Mouse (Mus musculus): ENCODE results near the gene Fbln1. TPM values are rescaled to one million over a fixed set of nuclear protein-coding genes. Genes with fewer than 3 reads are reported as not detected.

The Fbln1 gene
- polyA plus RNA-seq, 1 experiment from 2014 or later: 115 TPM

DNA sequence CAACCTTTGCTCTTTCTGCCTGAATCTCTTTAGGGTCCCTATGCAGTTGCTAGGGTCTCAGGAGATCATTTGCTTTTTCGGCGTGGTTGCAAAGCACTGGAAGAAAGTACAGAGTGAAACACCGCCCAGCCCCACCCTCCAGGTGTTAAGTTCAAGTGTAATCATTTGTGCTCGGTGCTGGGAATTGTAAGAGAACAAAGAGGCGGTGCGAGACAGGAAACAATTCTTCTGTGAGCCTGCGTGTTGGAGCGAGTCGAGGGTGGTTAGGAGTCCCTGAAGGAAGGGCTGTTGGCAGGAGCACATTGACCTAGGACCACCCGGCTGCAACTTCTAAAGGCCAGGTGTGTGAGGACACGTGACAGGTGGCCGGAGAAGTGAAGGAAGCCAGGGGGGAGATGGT lies 4.9 kb downstream of the Fbln1 start:
- DNase-seq (ENCODE audit: low spot score): no peak
- Histone ChIP-seq H3K27ac (ENCODE audit: low read depth, low read length) (no peak overlapping the region), H3K9ac (ENCODE audit: low read length) (no peak overlapping the region), H3K27me3 (ENCODE audit: control insufficient read depth, insufficient read depth, low read length) (no peaks in the 10 kb centered on the region), H3K4me1 (ENCODE audit: control insufficient read depth, insufficient read depth, low read length) (peaks cover 15% of the 10 kb centered on the region), H3K9me3 (ENCODE audit: control insufficient read depth, low read length) (no peaks in the 10 kb centered on the region), H3K4me2 (ENCODE audit: low read depth) (no peak overlapping the region), H3K36me3 (ENCODE audit: control insufficient read depth, insufficient read depth, low read length) (peaks cover 6% of the 10 kb centered on the region; the same call in 1 of the 2 replicates), H3K4me3 (ENCODE audit: low read depth, low read length) (no peak overlapping the region)
- 93% methylated on average over 12 of the region's 12 CpGs for WGBS
- no peak for ATAC-seq (ENCODE audit: insufficient read depth, low FRiP score, low TSS enrichment)

- no peak for ATAC-seq (ENCODE audit: insufficient read depth, low FRiP score, low TSS enrichment)
- Histone ChIP-seq H3K9ac (ENCODE audit: low read length) (no peak overlapping the region), H3K27ac (ENCODE audit: low read depth, low read length) (no peak overlapping the region), H3K27me3 (ENCODE audit: control insufficient read depth, insufficient read depth, low read length) (no peaks in the 10 kb centered on the region), H3K4me2 (ENCODE audit: low read depth) (no peak overlapping the region), H3K9me3 (ENCODE audit: control insufficient read depth, low read length) (no peaks in the 10 kb centered on the region), H3K4me1 (ENCODE audit: control insufficient read depth, insufficient read depth, low read length) (peaks cover 15% of the 10 kb centered on the region), H3K4me3 (ENCODE audit: low read depth, low read length) (no peak overlapping the region), H3K36me3 (ENCODE audit: control insufficient read depth, insufficient read depth, low read length) (peaks cover 12% of the 10 kb centered on the region; the same call in 1 of the 2 replicates)
- 95% methylated on average over 18 of the region's 18 CpGs for WGBS
- no peak for DNase-seq (ENCODE audit: low spot score)
Measured at GRCm38 (mm10) chr15:85211101-85211760, 5.5 kb downstream of the Fbln1 start.

DNA sequence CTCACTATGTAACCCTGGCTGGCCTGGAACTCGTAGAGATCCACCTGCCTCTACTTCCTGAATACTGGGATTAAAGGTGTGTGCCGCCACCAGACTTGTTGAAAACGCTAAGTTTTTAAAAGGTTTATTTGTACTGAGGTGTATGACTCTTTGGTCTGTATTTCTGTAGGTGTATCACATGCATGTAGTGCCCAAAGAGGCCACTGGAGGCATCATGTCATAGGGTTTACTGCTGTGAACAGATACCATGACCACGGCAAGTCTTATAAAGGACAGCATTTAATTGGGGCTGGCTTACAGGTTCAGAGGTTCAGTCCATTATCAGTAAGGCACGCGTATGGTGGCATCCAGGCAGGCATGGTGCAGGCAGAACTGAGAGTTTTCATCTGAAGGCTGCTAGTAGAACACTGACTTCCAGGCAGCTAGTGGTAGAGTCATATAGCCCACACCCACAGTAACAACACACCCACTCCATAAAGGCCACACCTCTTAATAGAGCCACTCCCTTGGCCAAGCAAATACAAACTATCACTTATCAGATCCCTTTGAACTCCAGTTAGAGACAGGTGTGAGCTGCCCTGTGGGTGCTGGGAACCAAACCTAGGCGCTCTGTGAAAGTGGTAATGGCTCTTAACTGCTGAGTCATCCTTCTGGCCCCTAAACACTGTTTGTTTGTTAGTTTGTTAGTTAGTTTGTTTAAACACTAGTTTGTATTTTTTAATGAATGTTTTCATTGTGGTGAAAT lies 10.5 kb downstream of the Fbln1 start:
- WGBS: 95% methylated on average over 7 of the region's 7 CpGs
- ATAC-seq (ENCODE audit: insufficient read depth, low FRiP score, low TSS enrichment): no peak
- Histone ChIP-seq H3K4me2 (ENCODE audit: low read depth) (no peak overlapping the region), H3K9me3 (ENCODE audit: control insufficient read depth, low read length) (no peaks in the 10 kb centered on the region), H3K27ac (ENCODE audit: low read depth, low read length) (no peak overlapping the region), H3K4me1 (ENCODE audit: control insufficient read depth, insufficient read depth, low read length) (no peaks in the 10 kb centered on the region), H3K9ac (ENCODE audit: low read length) (no peak overlapping the region), H3K36me3 (ENCODE audit: control insufficient read depth, insufficient read depth, low read length) (peaks cover 12% of the 10 kb centered on the region), H3K4me3 (ENCODE audit: low read depth, low read length) (no peak overlapping the region), H3K27me3 (ENCODE audit: control insufficient read depth, insufficient read depth, low read length) (no peaks in the 10 kb centered on the region)
- DNase-seq (ENCODE audit: low spot score): no peak

DNA sequence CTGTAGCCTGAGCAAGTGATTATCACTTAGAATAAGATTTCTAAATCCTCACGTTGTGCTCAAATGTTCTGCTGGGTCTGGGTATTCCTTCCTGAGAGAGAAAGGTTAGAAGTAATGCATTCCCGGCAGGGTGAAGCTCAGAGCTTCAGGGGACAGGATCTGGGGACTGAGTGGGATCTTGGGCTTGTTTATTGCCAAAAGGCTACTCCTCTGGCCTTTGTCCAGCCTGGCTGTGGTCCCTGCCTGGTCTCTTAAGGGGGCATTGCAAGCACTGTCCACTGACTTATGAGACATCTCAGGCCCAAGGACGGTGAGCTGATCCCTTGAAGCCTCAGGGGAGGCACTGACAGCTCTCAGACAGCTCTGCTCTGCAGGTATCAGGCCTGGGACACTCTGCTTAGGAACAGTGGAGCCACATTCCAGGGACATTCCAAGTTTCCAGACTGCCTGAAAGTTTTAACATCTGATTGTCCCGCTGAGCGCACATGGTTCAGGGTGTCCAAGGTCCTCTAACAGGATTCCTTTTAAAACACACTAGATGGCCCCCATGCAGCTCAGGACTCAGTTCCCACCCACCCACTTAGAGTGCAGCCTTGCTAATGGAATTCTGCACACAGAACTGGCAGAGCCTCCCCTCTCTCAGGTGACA lies 13.0 kb downstream of the Fbln1 start:
- H3K4me1 ChIP-seq (ENCODE audit: control insufficient read depth, insufficient read depth, low read length): no peaks in the 10 kb centered on the region
- no peak overlapping the region for H3K4me2 ChIP-seq (ENCODE audit: low read depth)
- DNase-seq (ENCODE audit: low spot score): no peak
- no peaks in the 10 kb centered on the region for H3K27me3 ChIP-seq (ENCODE audit: control insufficient read depth, insufficient read depth, low read length)
- H3K9me3 ChIP-seq (ENCODE audit: control insufficient read depth, low read length): no peaks in the 10 kb centered on the region
- H3K9ac ChIP-seq (ENCODE audit: low read length): no peak overlapping the region
- no peak for ATAC-seq (ENCODE audit: insufficient read depth, low FRiP score, low TSS enrichment)
- H3K27ac ChIP-seq (ENCODE audit: low read depth, low read length): no peak overlapping the region
- no peak overlapping the region for H3K4me3 ChIP-seq (ENCODE audit: low read depth, low read length)
- peaks cover 12% of the 10 kb centered on the region for H3K36me3 ChIP-seq (ENCODE audit: control insufficient read depth, insufficient read depth, low read length)
- WGBS: 83% methylated on average over 5 of the region's 5 CpGs

DNA sequence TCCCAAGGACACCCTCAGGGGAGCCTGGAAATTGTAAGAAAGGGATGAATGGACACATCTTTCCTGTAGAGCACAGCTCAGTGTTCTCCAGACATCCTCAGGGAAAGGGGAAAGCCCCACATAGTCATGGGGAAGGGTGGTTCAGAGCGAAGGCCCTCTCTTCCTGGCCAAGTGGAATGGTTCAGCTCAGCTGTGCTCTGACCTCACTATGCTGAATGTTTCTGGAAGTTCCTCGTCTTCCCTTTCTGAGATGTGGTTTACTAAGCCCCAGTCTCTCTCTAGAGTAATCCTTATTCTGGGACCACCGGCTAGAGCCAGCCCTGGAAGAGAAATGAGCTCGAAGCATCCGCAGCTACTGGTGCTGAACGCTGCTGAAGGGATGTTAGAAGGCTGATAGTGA lies 14.6 kb downstream of the Fbln1 start:
- Histone ChIP-seq H3K9ac (ENCODE audit: low read length) (no peak overlapping the region), H3K4me2 (ENCODE audit: low read depth) (no peak overlapping the region), H3K27ac (ENCODE audit: low read depth, low read length) (no peak overlapping the region), H3K27me3 (ENCODE audit: control insufficient read depth, insufficient read depth, low read length) (no peaks in the 10 kb centered on the region), H3K36me3 (ENCODE audit: control insufficient read depth, insufficient read depth, low read length) (peaks cover 7% of the 10 kb centered on the region), H3K4me1 (ENCODE audit: control insufficient read depth, insufficient read depth, low read length) (no peaks in the 10 kb centered on the region), H3K9me3 (ENCODE audit: control insufficient read depth, low read length) (no peaks in the 10 kb centered on the region), H3K4me3 (ENCODE audit: low read depth, low read length) (no peak overlapping the region)
- no peak for ATAC-seq (ENCODE audit: insufficient read depth, low FRiP score, low TSS enrichment)
- DNase-seq (ENCODE audit: low spot score): no peak
- WGBS: 89% methylated on average over 6 of the region's 6 CpGs

DNA sequence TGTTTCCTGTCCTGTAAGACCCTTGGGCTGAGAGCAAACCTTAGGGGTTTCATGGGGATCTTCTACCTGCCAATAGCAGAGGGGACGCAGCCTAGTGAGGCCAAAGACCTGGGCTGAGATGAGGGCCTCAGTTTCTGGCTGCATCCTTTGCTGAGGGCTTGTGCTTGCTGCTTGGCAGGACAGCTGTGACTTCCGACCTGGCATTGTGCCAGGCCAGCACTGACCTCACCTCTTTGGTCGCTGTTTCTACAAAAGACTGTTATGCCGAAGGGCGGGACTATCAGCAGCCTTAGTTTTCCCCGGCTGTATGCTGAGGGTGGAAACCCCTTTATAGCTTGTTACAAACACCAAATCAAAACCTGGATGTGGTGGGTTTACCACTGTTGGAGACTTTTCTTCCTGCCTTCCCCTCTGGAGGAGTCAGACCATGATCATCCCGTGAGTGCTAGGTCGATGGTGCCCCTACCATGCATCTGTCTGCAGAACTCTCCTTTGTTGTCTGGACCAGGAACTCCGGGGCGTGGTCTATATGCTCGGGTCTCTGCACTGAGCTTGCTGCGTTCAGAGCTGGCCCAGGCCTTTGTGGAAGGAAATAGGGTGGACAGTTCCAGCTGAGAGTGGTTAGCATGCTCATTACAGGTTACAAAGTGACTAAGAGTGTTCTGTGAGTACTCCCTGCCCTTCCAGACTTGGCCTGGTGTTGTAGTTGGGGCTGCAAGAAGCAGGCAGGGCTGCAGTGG lies 15.5 kb downstream of the Fbln1 start:
- H3K9me3 ChIP-seq (ENCODE audit: control insufficient read depth, low read length): no peaks in the 10 kb centered on the region
- no peaks in the 10 kb centered on the region for H3K4me1 ChIP-seq (ENCODE audit: control insufficient read depth, insufficient read depth, low read length)
- H3K27ac ChIP-seq (ENCODE audit: low read depth, low read length): no peak overlapping the region
- H3K9ac ChIP-seq (ENCODE audit: low read length): no peak overlapping the region
- no peak overlapping the region for H3K4me3 ChIP-seq (ENCODE audit: low read depth, low read length)
- H3K36me3 ChIP-seq (ENCODE audit: control insufficient read depth, insufficient read depth, low read length): no peaks in the 10 kb centered on the region; the same call in none of the 2 replicates
- H3K4me2 ChIP-seq (ENCODE audit: low read depth): no peak overlapping the region
- 82% methylated on average over 12 of the region's 12 CpGs for WGBS
- no peak for DNase-seq (ENCODE audit: low spot score)
- no peak for ATAC-seq (ENCODE audit: insufficient read depth, low FRiP score, low TSS enrichment)
- no peaks in the 10 kb centered on the region for H3K27me3 ChIP-seq (ENCODE audit: control insufficient read depth, insufficient read depth, low read length)

GRCm38 (mm10) chr15:85225693-85226092 lies 19.9 kb downstream of the Fbln1 start:
- H3K4me1 ChIP-seq (ENCODE audit: control insufficient read depth, insufficient read depth, low read length): no peaks in the 10 kb centered on the region
- H3K9me3 ChIP-seq (ENCODE audit: control insufficient read depth, low read length): no peaks in the 10 kb centered on the region
- no peak for ATAC-seq (ENCODE audit: insufficient read depth, low FRiP score, low TSS enrichment)
- no peak overlapping the region for H3K27ac ChIP-seq (ENCODE audit: low read depth, low read length)
- no peaks in the 10 kb centered on the region for H3K27me3 ChIP-seq (ENCODE audit: control insufficient read depth, insufficient read depth, low read length)
- no peak for DNase-seq (ENCODE audit: low spot score)
- no peak overlapping the region for H3K4me3 ChIP-seq (ENCODE audit: low read depth, low read length)
- 97% methylated on average over 3 of the region's 3 CpGs for WGBS
- no peak overlapping the region for H3K4me2 ChIP-seq (ENCODE audit: low read depth)
- H3K9ac ChIP-seq (ENCODE audit: low read length): no peak overlapping the region
- peaks cover 6% of the 10 kb centered on the region for H3K36me3 ChIP-seq (ENCODE audit: control insufficient read depth, insufficient read depth, low read length)

DNA sequence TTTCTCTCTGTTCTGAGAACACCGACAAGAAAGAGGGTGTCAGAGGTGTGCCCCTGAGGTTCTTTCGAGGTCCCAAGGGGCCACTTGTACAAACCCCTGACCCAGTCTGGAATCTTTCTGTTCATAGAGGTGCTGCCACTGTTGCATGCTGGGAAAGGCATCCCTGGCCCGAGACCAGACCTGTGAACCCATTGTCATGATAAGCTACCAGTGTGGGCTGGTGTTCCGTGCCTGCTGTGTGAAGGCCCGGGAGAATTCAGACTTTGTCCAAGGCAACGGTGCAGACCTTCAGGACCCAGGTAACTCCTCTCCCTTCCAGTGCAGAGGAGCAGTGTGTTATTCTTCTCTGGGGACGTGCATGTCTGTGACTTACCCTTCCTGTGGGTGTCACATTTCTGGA lies 21.1 kb downstream of the Fbln1 start:
- Histone ChIP-seq H3K27me3 (ENCODE audit: control insufficient read depth, insufficient read depth, low read length) (no peaks in the 10 kb centered on the region), H3K27ac (ENCODE audit: low read depth, low read length) (no peak overlapping the region), H3K9ac (ENCODE audit: low read length) (no peak overlapping the region), H3K36me3 (ENCODE audit: control insufficient read depth, insufficient read depth, low read length) (peaks cover 11% of the 10 kb centered on the region), H3K9me3 (ENCODE audit: control insufficient read depth, low read length) (no peaks in the 10 kb centered on the region), H3K4me1 (ENCODE audit: control insufficient read depth, insufficient read depth, low read length) (no peaks in the 10 kb centered on the region), H3K4me2 (ENCODE audit: low read depth) (no peak overlapping the region), H3K4me3 (ENCODE audit: low read depth, low read length) (no peak overlapping the region)
- WGBS: 81% methylated on average over 7 of the region's 7 CpGs
- no peak for ATAC-seq (ENCODE audit: insufficient read depth, low FRiP score, low TSS enrichment)
- no peak for DNase-seq (ENCODE audit: low spot score)

Data from neural tube, embryonic 11.5 days (tissue).